Mouse (Mus musculus) liver, embryonic 15.5 days (tissue): ENCODE measurements around the gene Mettl2. TPM values are rescaled to one million over a fixed set of nuclear protein-coding genes. Genes with fewer than 3 reads are reported as not detected.

Experiments
- ATAC-seq: fragments of 200-750 bp; cut with Nextera tagmentation; 2 replicates; pipeline ENCODE4 v1.8.0; 2017; ENCODE audit warnings: moderate number of reproducible peaks, mild to moderate bottlenecking, moderate library complexity; ENCODE audit not compliant: insufficient read depth
- H3K27ac ChIP-seq: fragments of 300-500 bp; sonication (generic); replicated peaks from 2 replicates; pipeline ENCODE4 v1.5.1; 2015; ENCODE audit warnings: mild to moderate bottlenecking, inconsistent platforms
- H3K27me3 ChIP-seq: fragments of 300-500 bp; sonication (generic); 2 replicates; pipeline ENCODE4 v1.6.1; 2015; ENCODE audit warnings: mild to moderate bottlenecking, inconsistent platforms
- H3K36me3 ChIP-seq: fragments of 300-500 bp; sonication (generic); replicated peaks from 2 replicates; pipeline ENCODE4 v1.6.1; 2015; ENCODE audit warnings: moderate library complexity, mild to moderate bottlenecking, inconsistent platforms
- H3K4me1 ChIP-seq: fragments of 300-500 bp; sonication (generic); replicated peaks from 2 replicates; pipeline ENCODE4 v1.6.1; 2015; ENCODE audit warnings: inconsistent platforms
- H3K4me2 ChIP-seq: fragments of 300-500 bp; sonication (generic); 2 replicates; pipeline ENCODE4 v1.6.1; 2015; ENCODE audit warnings: moderate library complexity, mild to moderate bottlenecking, inconsistent platforms
- H3K4me3 ChIP-seq: fragments of 300-500 bp; sonication (generic); replicated peaks from 2 replicates; pipeline ENCODE4 v1.5.1; 2015; ENCODE audit warnings: mild to moderate bottlenecking, inconsistent platforms
- H3K9ac ChIP-seq: fragments of 300-500 bp; sonication (generic); 2 replicates; pipeline ENCODE4 v1.6.1; 2015; ENCODE audit warnings: moderate library complexity, mild to moderate bottlenecking, inconsistent platforms
- H3K9me3 ChIP-seq: fragments of 300-500 bp; sonication (generic); replicated peaks from 2 replicates; pipeline ENCODE4 v1.6.1; 2016; ENCODE audit warnings: inconsistent platforms
- WGBS: fragments of 180-500 bp; shearing (Covaris S2); methylation state at CpG from one replicate; pipeline ENCODE4 v1.1.7; 2015; ENCODE audit warnings: mixed read lengths; ENCODE audit not compliant: insufficient replicate concordance; 5-methylcytosine and 5-hydroxymethylcytosine counted together
- polyA plus RNA-seq: library from polyadenylated mRNA; unstranded; fragments of >200 nt; fragmentation: Nextera tagmentation; extraction: Ambion mirVana; gene quantifications from 2 replicates; pipeline ENCODE4 v1.2.1, GENCODE M21; 2015

Mettl2 gene
- polyA plus RNA-seq, 1 experiment from 2014 or later, result 15.1 TPM

DNA sequence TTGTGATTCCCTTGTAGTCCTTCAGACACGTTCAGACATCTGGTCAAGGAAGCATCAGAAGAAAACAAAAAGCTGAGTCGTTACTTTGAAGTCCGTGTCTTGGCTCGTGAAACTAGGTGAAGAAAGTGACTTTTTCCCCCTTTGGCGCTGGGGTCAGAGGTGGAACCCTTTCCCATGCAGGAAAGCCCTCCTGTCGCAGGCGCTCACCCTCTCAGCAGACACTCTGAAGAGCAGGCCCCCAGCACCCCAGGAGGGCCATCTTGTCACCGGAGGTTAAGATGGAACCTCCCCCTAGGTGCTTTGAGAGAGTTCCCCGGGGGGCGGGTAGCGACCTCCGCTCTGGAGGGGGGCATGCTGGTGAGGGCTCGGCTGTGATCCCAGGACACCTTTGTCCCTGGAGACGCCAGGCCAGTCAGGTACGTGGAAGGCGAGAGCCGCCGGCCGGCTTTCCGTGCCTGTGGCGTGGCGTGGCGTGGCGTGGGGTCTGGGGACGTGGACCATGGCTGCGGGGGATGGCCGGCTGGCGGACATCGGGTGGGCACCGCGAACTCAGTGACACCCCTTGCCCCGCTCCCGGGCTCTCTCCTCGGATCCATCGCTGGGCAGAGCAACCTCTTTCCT lies 54.4 kb downstream of the Mettl2 start:
- peak overlapping the region; percentile 99 for H3K9ac ChIP-seq
- peak overlapping the region; percentile 95 for H3K27ac ChIP-seq
- H3K4me1 ChIP-seq, result peaks cover 43% of the 10 kb centered on the region
- peak overlapping the region; percentile 97 for H3K4me3 ChIP-seq
- no peaks in the 10 kb centered on the region for H3K27me3 ChIP-seq
- peaks cover 17% of the 10 kb centered on the region for H3K36me3 ChIP-seq
- WGBS, result under 1% methylated on average over 35 of the region's 35 CpGs
- H3K9me3 ChIP-seq, result no peaks in the 10 kb centered on the region
- peak overlapping the region; percentile 87 for H3K4me2 ChIP-seq
- peak; percentile 27 for ATAC-seq

DNA sequence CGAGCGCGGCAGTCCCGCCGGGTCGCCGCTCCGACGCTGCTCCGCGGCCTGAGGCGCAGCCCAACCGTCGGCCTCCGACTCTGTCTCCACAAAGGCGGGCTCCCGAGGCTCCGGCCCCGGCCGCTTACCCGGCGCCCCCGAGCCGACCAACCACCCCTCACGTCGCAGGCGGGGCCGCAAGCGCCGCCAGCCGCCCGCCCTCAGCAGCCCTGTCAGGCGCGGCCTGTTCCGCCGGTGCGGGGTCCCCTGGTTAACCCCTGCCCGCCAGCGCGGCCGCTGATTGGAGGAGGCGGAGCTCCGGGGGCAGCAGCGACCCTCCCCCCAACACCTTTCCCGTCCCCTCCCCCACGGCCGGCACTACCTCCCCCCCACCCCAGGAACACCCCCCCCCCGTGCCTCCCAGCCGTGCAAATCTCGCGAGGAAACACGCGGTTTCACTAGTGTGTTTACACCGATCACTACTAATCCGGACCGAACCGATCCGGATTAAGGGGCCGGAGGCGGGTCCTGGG lies 55.0 kb downstream of the Mettl2 start:
- H3K4me3 ChIP-seq, result peak overlapping the region; percentile 97
- peak overlapping the region; percentile 87 for H3K4me2 ChIP-seq
- ATAC-seq, result peak; percentile 91
- peaks cover 43% of the 10 kb centered on the region for H3K4me1 ChIP-seq
- H3K9ac ChIP-seq, result peak overlapping the region; percentile 99
- H3K36me3 ChIP-seq, result peaks cover 23% of the 10 kb centered on the region
- H3K27ac ChIP-seq, result peak overlapping the region; percentile 95
- no peaks in the 10 kb centered on the region for H3K27me3 ChIP-seq
- no peaks in the 10 kb centered on the region for H3K9me3 ChIP-seq
- WGBS, result under 1% methylated on average over 59 of the region's 60 CpGs

GRCm38 (mm10) chr11:105181689-105182460 lies 55.6 kb downstream of the Mettl2 start:
- Histone ChIP-seq H3K36me3 (peaks cover 29% of the 10 kb centered on the region), H3K9me3 (no peaks in the 10 kb centered on the region), H3K27me3 (no peaks in the 10 kb centered on the region), H3K4me1 (peaks cover 48% of the 10 kb centered on the region), H3K9ac (peak overlapping the region; percentile 99), H3K4me2 (peak overlapping the region; percentile 87), H3K27ac (peak overlapping the region; percentile 95), H3K4me3 (peak overlapping the region; percentile 97)
- peak; percentile 55 for ATAC-seq
- 2% methylated on average over 84 of the region's 89 CpGs for WGBS

GRCm38 (mm10) chr11:105182461-105182855 lies 56.2 kb downstream of the Mettl2 start:
- 4% methylated on average over 4 of the region's 4 CpGs for WGBS

GRCm38 (mm10) chr11:105184678-105185077 lies 58.5 kb downstream of the Mettl2 start:
- Histone ChIP-seq H3K27ac (no peak overlapping the region), H3K27me3 (no peaks in the 10 kb centered on the region), H3K9me3 (no peaks in the 10 kb centered on the region), H3K4me3 (no peak overlapping the region), H3K9ac (no peak overlapping the region), H3K4me1 (peaks cover 53% of the 10 kb centered on the region), H3K4me2 (no peak overlapping the region), H3K36me3 (peaks cover 45% of the 10 kb centered on the region)
- WGBS, result 83% methylated on average over 3 of the region's 3 CpGs
- ATAC-seq, result no peak

More at GRCm38 (mm10) chr11:105182461-105182855, 56.2 kb downstream of the Mettl2 start:
- H3K36me3 ChIP-seq, result peaks cover 30% of the 10 kb centered on the region
- peak overlapping the region; percentile 99 for H3K9ac ChIP-seq
- peaks cover 50% of the 10 kb centered on the region for H3K4me1 ChIP-seq
- no peak for ATAC-seq
- H3K9me3 ChIP-seq, result no peaks in the 10 kb centered on the region
- H3K27me3 ChIP-seq, result no peaks in the 10 kb centered on the region
- H3K4me3 ChIP-seq, result peak overlapping the region; percentile 97
- peak overlapping the region; percentile 87 for H3K4me2 ChIP-seq
- H3K27ac ChIP-seq, result peak overlapping the region; percentile 95

Other genes starting within 250 kb of the Mettl2 start
- gene Efcab3, start 62.8 kb upstream of the Mettl2 start, polyA plus RNA-seq, result 0.30 TPM in 1 of 2 replicates, not detected in the other
- gene Gm10842, start 20.5 kb downstream of the Mettl2 start, polyA plus RNA-seq, result not detected in 2 replicates
- gene Tlk2, start 52.4 kb downstream of the Mettl2 start, polyA plus RNA-seq, result 7.0 and 7.3 TPM in 2 replicates
- gene Mrc2, start 166.2 kb downstream of the Mettl2 start, polyA plus RNA-seq, result 0.64 and 0.77 TPM in 2 replicates